Mouse (Mus musculus) heart, adult 2 months (tissue): ENCODE measurements at regions not wholly inside any gene's neighbourhood (a gene's known extent, or its start where the extent isn't known, plus 50 kb on each side); places are given as distances from the start of the nearest gene placed in this dataset.

Experiments
- CTCF ChIP-seq: fragments of 200-600 bp; IDR thresholded peaks from 2 replicates; pipeline ENCODE4 v1.8.1; 2022; ENCODE audit warnings: antibody characterized with exemption, mild to moderate bottlenecking, moderate library complexity
- POLR2A ChIP-seq: fragments of 200-500 bp; IDR thresholded peaks from 2 replicates; pipeline ENCODE4 v1.6.1; 2011; ENCODE audit warnings: mild to moderate bottlenecking, low read depth, low read length, control low read depth; ENCODE audit not compliant: insufficient read depth

DNA sequence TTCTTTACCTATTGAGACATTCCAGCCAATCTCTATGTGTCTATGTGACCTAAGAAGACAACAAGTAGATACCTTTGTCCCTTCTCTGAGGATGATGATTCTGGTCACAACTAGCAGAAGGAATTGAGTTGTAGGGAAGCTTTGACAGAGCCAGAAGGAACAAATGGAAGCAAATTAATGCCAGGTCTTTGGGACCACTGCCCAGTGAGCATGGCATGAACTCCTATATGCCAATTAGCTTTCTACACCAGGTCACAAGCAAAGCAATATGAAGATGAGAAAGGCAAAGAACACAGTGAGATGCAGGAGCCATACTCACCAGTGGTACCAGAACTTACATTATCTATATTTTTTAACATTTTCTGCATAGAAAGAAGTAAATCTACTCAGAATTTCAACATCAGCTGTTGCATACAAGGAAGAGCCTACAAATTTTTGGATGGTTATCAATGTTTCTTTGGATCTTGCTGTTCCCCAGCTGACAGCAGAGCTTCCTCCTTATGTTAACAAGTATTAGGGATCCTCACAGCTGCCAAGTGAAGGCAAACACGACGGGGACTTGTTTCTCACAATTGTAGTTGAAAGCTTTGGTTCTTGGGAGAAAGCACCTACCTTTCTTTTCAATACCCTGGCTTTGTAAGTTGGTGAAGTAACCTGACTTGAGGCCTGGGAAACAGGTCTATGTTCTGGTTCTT lies 64.0 kb downstream of the Gjd2 start:
- TF ChIP-seq CTCF (no peak), POLR2A (no peak)
